22 mouse cellular contexts compared by ENCODE assay signal in the genomic region with DNA sequence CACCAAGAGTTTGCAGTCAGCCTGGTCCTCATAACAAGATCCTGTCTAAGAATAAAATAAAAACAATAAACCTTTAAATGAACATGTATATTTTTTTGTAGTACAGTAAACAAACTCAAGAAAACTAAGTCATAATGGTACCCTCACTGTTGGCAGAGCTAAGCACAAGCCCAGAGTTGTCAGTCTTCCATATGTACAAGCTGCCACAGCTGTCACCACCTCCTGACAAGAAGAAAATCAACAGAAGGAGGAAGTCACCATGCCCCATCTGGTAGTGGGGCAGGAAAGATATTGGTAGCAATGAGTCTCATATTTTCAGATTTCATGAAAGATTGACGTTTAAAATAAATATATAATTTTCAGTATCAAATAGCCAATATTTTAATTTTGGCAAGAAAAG.
A peak's percentile ranks its signal among the peaks of the same experiment; 100 is the strongest.
DNase-seq lines count a peak whose midpoint lies in the region; ATAC-seq and TF ChIP-seq lines count a peak whose summit lies in the region.
"Had no signal": no experiment of that assay in that cellular context is flagged by ENCODE, and none has a peak within 500 bp of the region (broad histone marks: within the 10 kb centered on the region; RNA-seq: fewer than 3 reads in every experiment).

No protein-coding gene starts in this region.

- H3K9me3 ChIP-seq in forebrain, embryonic 14.5 days (replicated peaks; ENCODE audit: control insufficient read depth, low read length): no peaks in the 10 kb centered on the region
- no peaks in the 10 kb centered on the region for H3K9me3 ChIP-seq in forebrain, embryonic 11.5 days (ENCODE audit: control insufficient read depth, low read length)
- H3K9me3 ChIP-seq in forebrain, postnatal 0 days (ENCODE audit: low read length): no peaks in the 10 kb centered on the region
- H3K9me3 ChIP-seq: embryonic facial prominence, embryonic 10.5 days; embryonic facial prominence, embryonic 12.5 days; G1E had no signal

- no peak for TF ChIP-seq POLR2A in kidney, adult 2 months (IDR thresholded peaks at IDR 0.05; ENCODE audit: low read depth, low read length)

- H3K4me2 ChIP-seq in forebrain, embryonic 14.5 days (ENCODE audit: low read length): no peak overlapping the region
- H3K4me2 ChIP-seq in forebrain, embryonic 11.5 days (ENCODE audit: low read depth, low read length, severe bottlenecking): no peak overlapping the region
- H3K4me2 ChIP-seq in forebrain, postnatal 0 days (ENCODE audit: low read depth): no peak overlapping the region
- H3K4me2 ChIP-seq: embryonic facial prominence, embryonic 12.5 days had no signal

- H3K4me3 ChIP-seq in forebrain, embryonic 14.5 days (ENCODE audit: low read depth, low read length): no peak overlapping the region
- no peak overlapping the region for H3K4me3 ChIP-seq in forebrain, embryonic 11.5 days (ENCODE audit: low read depth, low read length)
- no peak overlapping the region for H3K4me3 ChIP-seq in kidney, adult 2 months (ENCODE audit: insufficient read depth, low read depth, low read length)
- H3K4me3 ChIP-seq in forebrain, postnatal 0 days (ENCODE audit: low read depth, low read length): no peak overlapping the region
- H3K4me3 ChIP-seq: embryonic facial prominence, embryonic 10.5 days; embryonic facial prominence, embryonic 12.5 days had no signal

- no peak overlapping the region for H3K27ac ChIP-seq in forebrain, embryonic 14.5 days (ENCODE audit: low read depth, low read length)
- no peak overlapping the region for H3K27ac ChIP-seq in forebrain, embryonic 11.5 days (ENCODE audit: low read depth, low read length)
- H3K27ac ChIP-seq in kidney, adult 2 months (ENCODE audit: insufficient read depth, low read depth, low read length): peak overlapping the region; percentile 22; the same call in 1 of the 2 replicates
- H3K27ac ChIP-seq in forebrain, postnatal 0 days (ENCODE audit: low read depth, low read length): no peak overlapping the region
- H3K27ac ChIP-seq: embryonic facial prominence, embryonic 10.5 days; embryonic facial prominence, embryonic 12.5 days had no signal

- TF ChIP-seq CTCF in kidney, adult 2 months (conservative IDR thresholded peaks at IDR 0.05; ENCODE audit: insufficient read depth, insufficient read length, low read depth, low read length): no peak
- TF ChIP-seq CTCF in forebrain, postnatal 0 days (IDR thresholded peaks at IDR 0.05; ENCODE audit: low read depth): no peak

- WGBS in forebrain, embryonic 14.5 days: 70% methylated on average over 1 of the region's 1 CpGs
- WGBS in forebrain, embryonic 11.5 days: 89% methylated on average over 1 of the region's 1 CpGs
- WGBS in kidney, adult 2 months: 94% methylated on average over 1 of the region's 1 CpGs
- 55% methylated on average over 1 of the region's 1 CpGs for WGBS in forebrain, postnatal 0 days

- H3K27me3 ChIP-seq in forebrain, embryonic 14.5 days (replicated peaks; ENCODE audit: control insufficient read depth, insufficient read depth, low read length): no peaks in the 10 kb centered on the region
- H3K27me3 ChIP-seq in forebrain, embryonic 11.5 days (ENCODE audit: control insufficient read depth, insufficient read depth, low read length): no peaks in the 10 kb centered on the region
- H3K27me3 ChIP-seq in kidney, adult 2 months (replicated peaks; ENCODE audit: control insufficient read depth, insufficient read depth, low read length): no peaks in the 10 kb centered on the region
- H3K27me3 ChIP-seq in forebrain, postnatal 0 days (ENCODE audit: insufficient read depth, low read length): no peaks in the 10 kb centered on the region
- H3K27me3 ChIP-seq: CH12.LX; embryonic facial prominence, embryonic 12.5 days; Patski had no signal

- ATAC-seq in forebrain, embryonic 14.5 days: peak; percentile 87; the same call in 1 of the 2 replicates
- ATAC-seq in forebrain, embryonic 11.5 days (replicated peaks; ENCODE audit: low FRiP score): no peak
- ATAC-seq in forebrain, postnatal 0 days: peak; percentile 76; the same call in 1 of the 2 replicates
- no peak for ATAC-seq in megakaryocyte progenitor cell, adult 5-6 weeks (replicated peaks; ENCODE audit: poor library complexity)
- ATAC-seq: activated CD4-positive, CD25-positive, alpha-beta regulatory T cell, adult 4 months; Patski had no signal

- no peaks in the 10 kb centered on the region for H3K36me3 ChIP-seq in forebrain, embryonic 14.5 days (ENCODE audit: control insufficient read depth, insufficient read depth, low read length)
- no peaks in the 10 kb centered on the region for H3K36me3 ChIP-seq in forebrain, embryonic 11.5 days (ENCODE audit: control insufficient read depth, insufficient read depth, low read length)
- H3K36me3 ChIP-seq in kidney, adult 2 months (ENCODE audit: control insufficient read depth, insufficient read depth, low read length): no peaks in the 10 kb centered on the region
- no peaks in the 10 kb centered on the region for H3K36me3 ChIP-seq in forebrain, postnatal 0 days (ENCODE audit: insufficient read depth)
- H3K36me3 ChIP-seq: embryonic facial prominence, embryonic 10.5 days; embryonic facial prominence, embryonic 12.5 days; G1E had no signal

- H3K4me1 ChIP-seq in forebrain, embryonic 14.5 days (ENCODE audit: control insufficient read depth, insufficient read depth, low read length): no peaks in the 10 kb centered on the region
- H3K4me1 ChIP-seq in forebrain, embryonic 11.5 days (replicated peaks; ENCODE audit: control insufficient read depth, insufficient read depth, low read length): no peaks in the 10 kb centered on the region
- H3K4me1 ChIP-seq in kidney, adult 2 months (ENCODE audit: control insufficient read depth, insufficient read depth, low read length): peaks cover 3% of the 10 kb centered on the region
- H3K4me1 ChIP-seq in forebrain, postnatal 0 days (ENCODE audit: insufficient read depth): no peaks in the 10 kb centered on the region
- H3K4me1 ChIP-seq: embryonic facial prominence, embryonic 10.5 days; embryonic facial prominence, embryonic 12.5 days had no signal

- no peak overlapping the region for H3K9ac ChIP-seq in forebrain, embryonic 14.5 days (ENCODE audit: low read length)
- H3K9ac ChIP-seq in forebrain, embryonic 11.5 days (ENCODE audit: low read length): no peak overlapping the region
- H3K9ac ChIP-seq in forebrain, postnatal 0 days: no peak overlapping the region
- H3K9ac ChIP-seq: embryonic facial prominence, embryonic 12.5 days had no signal

- DNase-seq in forebrain, embryonic 14.5 days (ENCODE audit: low spot score): peak; percentile 74
- no peak for DNase-seq in forebrain, embryonic 11.5 days (ENCODE audit: low spot score)
- DNase-seq in kidney, adult 2 months: no peak
- DNase-seq in kidney, adult 18-20 months: no peak
- peak; percentile 20 for DNase-seq in brain, embryonic 18.5 days (ENCODE audit: low read depth, low spot score)
- DNase-seq in forebrain, postnatal 0 days: peak; percentile 60
- no peak for DNase-seq in adrenal gland, postnatal 36 days
- DNase-seq: adrenal gland, adult 2 months; adrenal gland, postnatal 10 days; adrenal gland, postnatal 25 days; cerebellum, adult 11-12 months; cerebellum, adult 2 months; cerebellum, adult 9-10 months; cerebellum, postnatal 10 days; cerebellum, postnatal 25 days had no signal

Comparison
In these comparisons a context has a peak if more than half of its experiments do, and no peak if none do; other contexts are left out.
1. ATAC-seq: peak in forebrain, embryonic 14.5 days (single experiment) and forebrain, postnatal 0 days (single experiment); none in forebrain, embryonic 11.5 days (single experiment) and megakaryocyte progenitor cell, adult 5-6 weeks (single experiment).
2. DNase-seq: peak in forebrain, embryonic 14.5 days (single experiment), brain, embryonic 18.5 days (single experiment) and forebrain, postnatal 0 days (single experiment); none in forebrain, embryonic 11.5 days (single experiment), kidney, adult 2 months (single experiment), kidney, adult 18-20 months (single experiment) and adrenal gland, postnatal 36 days (0 of 2).